Mouse (Mus musculus) midbrain, embryonic 11.5 days (tissue): Measurements from ENCODE around the gene Stk32c. TPM values are rescaled to one million over a fixed set of nuclear protein-coding genes. Genes with fewer than 3 reads are reported as not detected.

Experiments
- ATAC-seq: fragments of 200-750 bp; cut with Nextera tagmentation; 2 replicates; pipeline ENCODE4 v1.8.0; 2017; ENCODE audit warnings: moderate TSS enrichment, moderate library complexity; ENCODE audit not compliant: low FRiP score
- DNase-seq: peaks from one replicate; pipeline ENCODE4 v3.0.0; 2015; ENCODE audit warnings: low spot score; ENCODE audit errors: missing footprints
- H3K27ac ChIP-seq: fragments of 300-500 bp; sonication (generic); 2 replicates; pipeline ENCODE4 v1.5.1; 2014; ENCODE audit warnings: low read depth, low read length
- H3K27me3 ChIP-seq: fragments of 300-500 bp; sonication (generic); 2 replicates; pipeline ENCODE4 v1.6.1; 2014; ENCODE audit warnings: mild to moderate bottlenecking, low read length, moderate library complexity, mixed read lengths; ENCODE audit not compliant: control insufficient read depth, insufficient read depth
- H3K36me3 ChIP-seq: fragments of 300-500 bp; sonication (generic); 2 replicates; pipeline ENCODE4 v1.6.1; 2014; ENCODE audit warnings: mild to moderate bottlenecking, low read length, moderate library complexity, mixed read lengths; ENCODE audit not compliant: control insufficient read depth, insufficient read depth
- H3K4me1 ChIP-seq: fragments of 300-500 bp; sonication (generic); 2 replicates; pipeline ENCODE4 v1.6.1; 2014; ENCODE audit warnings: low read length; ENCODE audit not compliant: control insufficient read depth, insufficient read depth
- H3K4me2 ChIP-seq: fragments of 300-500 bp; sonication (generic); 2 replicates; pipeline ENCODE4 v1.6.1; 2014; ENCODE audit warnings: mild to moderate bottlenecking, moderate library complexity
- H3K4me3 ChIP-seq: fragments of 300-500 bp; sonication (generic); 2 replicates; pipeline ENCODE4 v1.5.1; 2014; ENCODE audit warnings: low read depth, low read length
- H3K9ac ChIP-seq: fragments of 300-500 bp; sonication (generic); 2 replicates; pipeline ENCODE4 v1.6.1; 2014; ENCODE audit warnings: low read length
- H3K9me3 ChIP-seq: fragments of 300-500 bp; sonication (generic); 2 replicates; pipeline ENCODE4 v1.6.1; 2016; ENCODE audit warnings: low read length; ENCODE audit not compliant: control insufficient read depth
- WGBS: fragments of 180-500 bp; shearing (Covaris S2); extraction: QIAGEN DNeasy Blood & Tissue Kit; methylation state at CpG from one replicate; pipeline ENCODE4 v1.1.7; 2014; 5-methylcytosine and 5-hydroxymethylcytosine counted together
- polyA plus RNA-seq: library from polyadenylated mRNA; unstranded; fragments of >200 nt; fragmentation: Nextera tagmentation; extraction: Ambion mirVana; gene quantifications from 2 replicates; pipeline ENCODE4 v1.2.1, GENCODE M21; 2014

The Stk32c gene
- polyA plus RNA-seq, 1 experiment from 2014 or later = 0.63 TPM

DNA sequence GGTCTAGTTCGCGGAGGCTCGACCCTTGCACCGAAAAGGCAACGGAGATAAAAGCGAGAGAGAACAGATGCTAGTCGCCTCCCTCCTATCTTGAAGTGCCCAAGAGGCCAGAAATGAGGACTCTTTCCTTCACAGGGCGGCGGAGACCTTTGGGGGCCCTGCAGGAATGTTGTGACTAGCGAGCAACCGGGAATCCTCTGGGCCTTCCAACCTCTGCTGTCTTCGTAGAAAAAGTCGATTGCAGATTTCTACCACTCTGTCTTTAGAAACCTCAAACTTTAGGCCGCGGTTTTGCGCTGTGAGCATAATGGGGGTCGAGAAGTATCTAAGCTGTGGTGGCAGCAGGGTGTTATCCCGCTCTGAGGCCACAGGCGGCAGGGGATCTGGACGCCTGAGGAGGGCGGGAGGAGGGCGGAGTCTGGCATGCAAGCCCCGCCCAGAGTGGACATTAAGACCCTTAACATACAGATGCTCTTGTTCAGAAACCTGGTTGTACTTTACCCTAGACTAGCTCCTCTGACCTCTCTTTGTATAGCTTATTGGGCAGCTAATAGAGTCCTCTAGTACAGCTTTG is 24.4 kb downstream of the Stk32c start:
- no peaks in the 10 kb centered on the region for H3K36me3 ChIP-seq
- ATAC-seq (peak; percentile 80), DNase-seq (peak; percentile 93)
- no peaks in the 10 kb centered on the region for H3K9me3 ChIP-seq
- peak overlapping the region; percentile 66 for H3K9ac ChIP-seq
- 1% methylated on average over 23 of the region's 23 CpGs for WGBS
- peak overlapping the region; percentile 62 for H3K4me3 ChIP-seq
- peak overlapping the region; percentile 92 for H3K4me2 ChIP-seq
- H3K4me1 ChIP-seq = 0 out of 2 replicates have a peak, but pooled peaks cover 9% of the 10 kb centered on the region
- H3K27me3 ChIP-seq = peaks cover 25% of the 10 kb centered on the region
- H3K27ac ChIP-seq = no peak overlapping the region

DNA sequence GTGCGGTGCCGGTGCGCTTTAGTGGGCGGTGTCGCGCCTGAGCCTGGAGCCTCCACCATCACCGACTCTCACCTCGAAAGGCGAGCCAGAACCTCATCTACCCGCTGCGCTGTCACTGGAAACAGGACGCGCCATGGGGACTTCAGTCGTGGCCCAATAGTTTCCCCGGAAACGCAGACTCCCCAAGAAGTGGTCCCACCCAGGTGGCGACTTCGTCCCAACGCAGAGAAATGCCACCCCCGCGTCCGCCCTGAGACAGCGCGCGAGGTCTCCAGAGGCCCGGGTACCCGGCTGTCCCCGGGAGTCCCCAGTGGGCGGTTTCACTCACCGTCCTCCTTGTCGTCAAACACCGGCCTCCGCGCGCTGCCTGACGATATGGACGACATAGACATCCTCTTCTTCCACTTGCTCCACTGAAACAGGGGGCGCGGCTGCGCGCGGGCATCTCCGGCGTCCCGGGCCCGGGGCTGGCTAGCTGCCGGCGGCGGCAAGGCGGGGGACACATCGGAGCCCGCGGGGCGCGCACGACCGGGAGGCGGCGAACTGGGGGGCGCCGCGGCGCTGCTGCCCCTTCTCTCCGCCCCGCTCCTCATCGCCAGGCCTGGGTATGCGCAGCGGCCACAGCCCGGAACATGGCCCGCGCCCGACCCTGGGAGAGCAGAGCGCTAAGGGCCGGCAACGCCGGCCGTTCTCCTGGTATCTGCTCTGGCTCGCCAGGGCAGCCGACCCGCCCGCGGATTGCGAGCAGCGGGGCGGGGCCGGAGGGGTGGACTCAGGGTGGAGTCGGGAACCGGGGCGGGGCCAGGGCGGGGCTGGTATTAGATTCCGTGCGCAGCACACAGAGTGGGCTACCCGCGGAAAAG is 25.1 kb downstream of the Stk32c start:
- Histone ChIP-seq H3K27me3 (peaks cover 25% of the 10 kb centered on the region), H3K27ac (no peak overlapping the region)

GRCm38 (mm10) chr7:139187277-139187676 is 25.8 kb downstream of the Stk32c start:
- no peaks in the 10 kb centered on the region for H3K9me3 ChIP-seq
- no peak overlapping the region for H3K27ac ChIP-seq
- DNase-seq (peak; percentile 88), ATAC-seq (no peak)
- H3K4me2 ChIP-seq = peak overlapping the region; percentile 92
- peaks cover 25% of the 10 kb centered on the region for H3K27me3 ChIP-seq
- 31% methylated on average over 7 of the region's 7 CpGs for WGBS
- no peaks in the 10 kb centered on the region for H3K36me3 ChIP-seq
- peak overlapping the region; percentile 62 for H3K4me3 ChIP-seq
- H3K4me1 ChIP-seq = 0 out of 2 replicates have a peak, but pooled peaks cover 9% of the 10 kb centered on the region
- no peak overlapping the region for H3K9ac ChIP-seq

More for the DNA sequence above, 25.1 kb downstream of the Stk32c start:
- Histone ChIP-seq H3K4me1 (0 out of 2 replicates have a peak, but pooled peaks cover 9% of the 10 kb centered on the region), H3K9ac (peak overlapping the region; percentile 66), H3K9me3 (no peaks in the 10 kb centered on the region), H3K4me3 (peak overlapping the region; percentile 62), H3K4me2 (peak overlapping the region; percentile 92), H3K36me3 (no peaks in the 10 kb centered on the region)
- under 1% methylated on average over 90 of the region's 94 CpGs for WGBS
- ATAC-seq (peak; percentile 98), DNase-seq (peak; percentile 98)

- 0 out of 2 replicates have a peak, but pooled peaks cover 9% of the 10 kb centered on the region for H3K4me1 ChIP-seq
- H3K27me3 ChIP-seq = peaks cover 25% of the 10 kb centered on the region
- ATAC-seq (no peak), DNase-seq (no peak)
- H3K4me2 ChIP-seq = no peak overlapping the region
- H3K9ac ChIP-seq = no peak overlapping the region
- no peak overlapping the region for H3K4me3 ChIP-seq
- no peak overlapping the region for H3K27ac ChIP-seq
- H3K9me3 ChIP-seq = no peaks in the 10 kb centered on the region
- WGBS = 76% methylated on average over 8 of the region's 8 CpGs
- no peaks in the 10 kb centered on the region for H3K36me3 ChIP-seq
Observed at GRCm38 (mm10) chr7:139186436-139186835, 26.7 kb downstream of the Stk32c start.

- Histone ChIP-seq H3K27ac (no peak overlapping the region), H3K4me2 (no peak overlapping the region), H3K36me3 (no peaks in the 10 kb centered on the region), H3K9ac (no peak overlapping the region), H3K9me3 (no peaks in the 10 kb centered on the region), H3K27me3 (peaks cover 25% of the 10 kb centered on the region), H3K4me3 (no peak overlapping the region), H3K4me1 (0 out of 2 replicates have a peak, but pooled peaks cover 9% of the 10 kb centered on the region)
- WGBS = 60% methylated on average over 5 of the region's 5 CpGs
- ATAC-seq (no peak), DNase-seq (no peak)
Observed at GRCm38 (mm10) chr7:139185971-139186370, 27.1 kb downstream of the Stk32c start.

- Histone ChIP-seq H3K4me3 (no peak overlapping the region), H3K9ac (no peak overlapping the region), H3K36me3 (no peaks in the 10 kb centered on the region), H3K4me1 (0 out of 2 replicates have a peak, but pooled peaks cover 9% of the 10 kb centered on the region), H3K27ac (no peak overlapping the region), H3K27me3 (peaks cover 25% of the 10 kb centered on the region), H3K4me2 (no peak overlapping the region), H3K9me3 (no peaks in the 10 kb centered on the region)
- no peak for ATAC-seq
- no peak for DNase-seq
- 87% methylated on average over 7 of the region's 7 CpGs for WGBS
Observed at GRCm38 (mm10) chr7:139184846-139185245, 28.3 kb downstream of the Stk32c start.

DNA sequence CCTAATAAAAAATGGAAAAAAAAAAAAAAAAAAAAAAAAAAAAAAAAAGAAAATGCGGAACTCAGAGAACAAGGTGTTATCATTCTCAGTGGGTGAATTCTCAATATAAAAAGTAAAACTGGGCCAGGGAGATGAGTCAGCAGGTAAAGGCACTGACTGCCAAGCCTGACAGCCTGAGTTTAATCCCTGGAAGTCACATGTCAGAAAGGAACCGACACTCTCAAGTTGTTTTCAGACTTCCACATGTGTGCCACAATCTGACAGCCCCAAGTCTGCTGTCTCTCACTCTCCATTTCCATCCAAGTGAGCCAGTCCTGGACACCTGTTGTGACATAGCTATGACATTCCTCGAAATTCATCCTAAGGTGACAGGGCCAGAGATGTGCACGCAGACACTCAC is 28.7 kb downstream of the Stk32c start:
- Histone ChIP-seq H3K27me3 (peaks cover 25% of the 10 kb centered on the region), H3K4me3 (no peak overlapping the region), H3K4me2 (no peak overlapping the region), H3K4me1 (0 out of 2 replicates have a peak, but pooled peaks cover 9% of the 10 kb centered on the region), H3K9me3 (no peaks in the 10 kb centered on the region), H3K9ac (no peak overlapping the region), H3K36me3 (no peaks in the 10 kb centered on the region), H3K27ac (no peak overlapping the region)
- no peak for DNase-seq
- 78% methylated on average over 4 of the region's 4 CpGs for WGBS
- no peak for ATAC-seq

DNA sequence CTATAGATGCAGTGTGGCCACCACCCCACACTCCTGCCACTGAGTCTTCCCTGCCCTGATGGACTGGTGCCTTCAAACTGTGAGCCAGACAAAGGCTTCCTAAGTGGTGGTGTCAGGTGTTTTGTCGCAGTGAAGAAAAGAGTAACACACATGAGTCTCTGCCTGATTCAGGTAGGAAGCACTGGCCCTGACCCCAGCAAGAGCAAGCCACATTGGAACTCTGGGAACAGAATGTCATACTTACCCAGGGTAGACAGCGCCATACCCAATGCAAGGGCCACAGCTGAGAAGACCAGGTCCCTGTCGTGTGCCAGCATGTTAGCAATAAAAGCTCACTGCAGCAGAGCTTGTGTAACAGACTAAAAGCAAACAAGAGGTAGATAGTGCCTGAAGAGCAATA is 33.0 kb downstream of the Stk32c start:
- no peak for DNase-seq
- WGBS = 86% methylated on average over 3 of the region's 3 CpGs
- H3K9ac ChIP-seq = no peak overlapping the region

GRCm38 (mm10) chr7:139179299-139179698 is 33.8 kb downstream of the Stk32c start:
- Histone ChIP-seq H3K4me3 (no peak overlapping the region), H3K9ac (no peak overlapping the region), H3K36me3 (no peaks in the 10 kb centered on the region), H3K4me2 (no peak overlapping the region), H3K4me1 (no peaks in the 10 kb centered on the region), H3K27ac (no peak overlapping the region), H3K27me3 (no peaks in the 10 kb centered on the region), H3K9me3 (no peaks in the 10 kb centered on the region)
- 82% methylated on average over 5 of the region's 5 CpGs for WGBS
- no peak for DNase-seq
- ATAC-seq = no peak

More for the DNA sequence above, 33.0 kb downstream of the Stk32c start:
- no peaks in the 10 kb centered on the region for H3K4me1 ChIP-seq
- H3K27ac ChIP-seq = no peak overlapping the region
- no peak overlapping the region for H3K4me2 ChIP-seq
- ATAC-seq = no peak
- H3K4me3 ChIP-seq = no peak overlapping the region
- no peaks in the 10 kb centered on the region for H3K27me3 ChIP-seq
- no peaks in the 10 kb centered on the region for H3K36me3 ChIP-seq
- no peaks in the 10 kb centered on the region for H3K9me3 ChIP-seq
